Mouse (Mus musculus) G1E (cell line): ENCODE measurements around the gene Slc38a2. TPM values are rescaled to one million over a fixed set of nuclear protein-coding genes. Genes with fewer than 3 reads are reported as not detected.
A peak's percentile ranks its signal among the peaks of the same experiment; 100 is the strongest.

Source experiments
- ATAC-seq: 2 replicates; pipeline ENCODE4 v1.8.0; 2016; ENCODE audit warnings: mild to moderate bottlenecking; ENCODE audit not compliant: insufficient number of reproducible peaks, poor library complexity, low FRiP score, severe bottlenecking; ENCODE audit errors: extremely low read depth
- DNase-seq: peaks from one replicate; pipeline ENCODE4 v3.0.0; 2012; ENCODE audit warnings: low spot score
- H3K27me3 ChIP-seq: 2 replicates; pipeline ENCODE4 v1.6.1; 2012; ENCODE audit warnings: mild to moderate bottlenecking, low read length, inconsistent platforms; ENCODE audit not compliant: insufficient read depth
- H3K36me3 ChIP-seq: replicated peaks from 2 replicates; pipeline ENCODE3; 2012; ENCODE audit warnings: mild to moderate bottlenecking, inconsistent platforms
- H3K4me1 ChIP-seq: 2 replicates; pipeline ENCODE4 v1.6.1; 2012; ENCODE audit warnings: low read depth, low read length, inconsistent platforms, mixed read lengths; ENCODE audit not compliant: insufficient read depth
- H3K4me3 ChIP-seq: 2 replicates; pipeline ENCODE4 v1.5.1; 2012; ENCODE audit warnings: low read depth, mild to moderate bottlenecking, inconsistent platforms, low read length, moderate library complexity, mixed read lengths
- H3K9me3 ChIP-seq: replicated peaks from 2 replicates; pipeline ENCODE4 v1.6.1; 2012; ENCODE audit warnings: inconsistent platforms
- CTCF ChIP-seq: IDR thresholded peaks from 2 replicates; pipeline ENCODE4 v1.5.1; 2012; ENCODE audit warnings: low read depth, low read length, inconsistent platforms, mixed read lengths
- GATA1 ChIP-seq: IDR thresholded peaks from 2 replicates; pipeline ENCODE4 v1.6.1; 2012; ENCODE audit warnings: borderline replicate concordance, low read length, inconsistent platforms, mixed read lengths
- GATA2 ChIP-seq: IDR thresholded peaks from 2 replicates; pipeline ENCODE4 v1.6.1; 2012; ENCODE audit warnings: low read depth, low read length, inconsistent platforms, borderline replicate concordance
- POLR2AphosphoS5 ChIP-seq: IDR thresholded peaks from 2 replicates; pipeline ENCODE4 v1.6.1; 2012; ENCODE audit warnings: low read depth, low read length, inconsistent platforms; ENCODE audit not compliant: insufficient replicate concordance
- TAL1 ChIP-seq: conservative IDR thresholded peaks from 2 replicates; pipeline ENCODE4 v1.6.1; 2012; ENCODE audit warnings: low read depth, low read length, inconsistent platforms, mixed read lengths
- polyA plus RNA-seq: library from polyadenylated mRNA; stranded (reverse); fragments of >175 nt; gene quantifications from 2 replicates; pipeline ENCODE4 v1.2.3, GENCODE M21; 2012
- total RNA-seq, 2 experiments: library from RNA; stranded (forward) in 1 of 2; stranded (reverse) in 1 of 2; fragments of 200-1000 nt in 1 of 2; fragments of >200 nt in 1 of 2; fragmentation: Nextera tagmentation in 1 of 2; gene quantifications; 2 replicates each; pipeline ENCODE4 v1.2.3; 2014 to 2017

The Slc38a2 gene
- total and polyA plus RNA-seq, 3 experiments, result 24.1 to 146 (median 104) TPM

DNA sequence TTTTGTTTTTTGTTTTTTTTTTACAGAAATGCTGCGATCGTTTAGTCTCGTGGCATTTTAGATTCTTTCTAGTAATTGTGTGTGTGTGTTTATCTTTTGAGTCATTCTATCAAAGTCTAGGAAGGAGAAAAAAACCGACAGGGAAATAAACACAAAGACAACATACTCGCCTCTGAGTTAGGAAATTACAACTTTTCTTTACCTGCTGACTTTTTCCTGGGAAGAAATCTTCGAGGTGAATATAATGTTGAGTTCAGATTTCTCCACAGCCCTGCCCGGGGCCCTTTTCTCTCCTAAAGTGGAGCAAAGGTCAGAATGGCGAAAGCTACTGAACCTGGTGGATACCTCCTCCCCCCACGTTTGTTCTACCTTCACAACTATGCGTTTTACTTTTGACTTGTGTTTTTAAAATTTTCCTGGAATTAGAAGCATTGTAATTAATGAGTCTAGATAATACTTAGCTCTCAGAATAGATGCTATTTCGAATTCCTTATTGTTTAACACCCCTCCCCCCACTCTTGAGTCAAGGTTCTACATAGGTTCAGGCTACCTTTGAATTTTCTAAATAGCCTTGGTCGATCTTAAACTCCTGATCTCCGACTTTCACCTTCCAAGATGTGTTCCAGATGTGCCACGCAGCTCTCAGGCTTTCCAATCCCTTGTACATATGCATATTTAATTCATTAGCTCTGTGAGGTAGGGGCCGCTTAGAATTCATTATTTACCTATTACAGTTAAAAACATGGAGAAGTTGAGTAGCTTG is 11.0 kb upstream of the Slc38a2 start:
- no peak for TF ChIP-seq CTCF
- no peak for TF ChIP-seq TAL1
- no peak for TF ChIP-seq POLR2AphosphoS5
- TF ChIP-seq GATA2, result no peak
- no peak for TF ChIP-seq GATA1
- Histone ChIP-seq H3K36me3 (no peaks in the 10 kb centered on the region), H3K4me1 (peaks cover 29% of the 10 kb centered on the region), H3K9me3 (no peaks in the 10 kb centered on the region), H3K4me3 (peak overlapping the region; percentile 80), H3K27me3 (peaks cover 3% of the 10 kb centered on the region; the same call in 1 of the 2 replicates)
- ATAC-seq (no peak), DNase-seq (no peak)

DNA sequence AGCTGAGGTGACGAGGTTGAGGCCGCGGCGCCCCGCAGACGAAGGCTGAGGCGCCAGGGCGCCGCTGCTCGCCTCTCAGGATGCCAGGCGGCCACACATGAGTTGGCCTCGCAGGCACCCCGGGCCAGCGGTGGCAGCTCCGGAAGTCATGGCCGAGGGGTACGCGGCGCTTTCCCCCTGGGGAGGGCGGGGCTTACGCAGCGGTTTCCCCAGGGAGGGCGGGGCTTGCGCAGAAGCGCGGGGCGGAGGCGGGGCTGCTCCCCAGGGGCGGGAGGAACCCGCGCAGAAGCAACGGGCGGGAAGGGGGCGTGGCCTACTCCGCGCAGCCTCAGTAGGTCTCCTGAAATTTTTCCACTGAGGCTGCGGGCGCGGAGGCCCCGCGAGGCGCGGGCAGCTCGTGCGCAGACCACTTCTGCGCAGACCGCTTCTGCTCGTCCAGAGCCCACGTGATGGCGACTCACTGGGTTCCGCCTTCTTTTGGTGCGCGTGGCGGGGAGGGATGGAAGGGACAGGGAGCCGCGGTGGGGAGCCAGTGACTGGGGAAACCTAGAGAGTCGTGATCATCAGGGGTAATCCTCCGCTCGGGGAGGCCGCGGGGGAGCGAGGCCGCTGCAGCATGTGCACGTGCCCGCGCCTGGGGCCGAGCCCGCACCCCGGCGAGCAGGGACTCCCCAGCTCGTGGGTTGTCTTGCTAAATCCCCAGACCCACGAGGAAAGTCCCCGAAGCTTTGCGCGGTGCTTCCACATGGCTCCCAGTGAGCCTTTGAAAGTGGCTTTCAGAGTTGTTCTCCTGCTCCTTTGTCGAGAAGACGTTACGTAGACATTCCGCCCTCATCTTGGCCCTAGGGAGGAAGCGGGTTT is 10.2 kb upstream of the Slc38a2 start:
- Histone ChIP-seq H3K36me3 (no peaks in the 10 kb centered on the region), H3K27me3 (peaks cover 6% of the 10 kb centered on the region; the same call in 1 of the 2 replicates), H3K4me3 (peak overlapping the region; percentile 80), H3K4me1 (peaks cover 31% of the 10 kb centered on the region), H3K9me3 (no peaks in the 10 kb centered on the region)
- DNase-seq (peak; percentile 92), ATAC-seq (peak; percentile 80)
- TF ChIP-seq GATA2 (no peak), POLR2AphosphoS5 (no peak), TAL1 (no peak), GATA1 (no peak)

DNA sequence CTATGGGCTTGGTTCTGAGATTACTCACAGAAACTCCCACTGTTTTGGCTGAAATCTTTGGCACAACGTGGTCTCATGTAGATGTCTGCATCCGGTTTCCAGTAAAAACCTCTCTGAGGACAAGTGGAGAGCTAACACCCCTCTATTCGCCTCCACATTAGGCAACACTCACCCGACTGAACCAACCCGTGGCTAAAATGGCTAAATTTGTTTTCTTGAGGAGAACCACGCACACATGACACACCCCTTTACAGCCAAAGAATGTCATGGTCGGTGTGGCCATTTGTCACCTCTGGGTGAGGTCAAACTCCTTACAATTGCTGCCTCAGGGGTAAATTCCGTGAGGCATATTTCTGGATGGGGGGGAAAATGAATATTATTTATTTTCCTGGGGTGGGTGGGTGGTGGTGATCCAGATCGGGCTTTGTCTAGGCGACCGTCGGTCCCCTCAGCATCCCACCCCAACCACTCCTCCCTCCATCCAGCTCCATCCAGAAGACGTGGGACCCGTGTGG is 9.5 kb upstream of the Slc38a2 start:
- TF ChIP-seq TAL1 (no peak), GATA2 (no peak), POLR2AphosphoS5 (no peak), GATA1 (no peak), CTCF (no peak)
- peak overlapping the region; percentile 80 for H3K4me3 ChIP-seq
- H3K9me3 ChIP-seq, result no peaks in the 10 kb centered on the region
- DNase-seq (no peak), ATAC-seq (no peak)
- H3K4me1 ChIP-seq, result peaks cover 28% of the 10 kb centered on the region
- H3K36me3 ChIP-seq, result no peaks in the 10 kb centered on the region
- peaks cover 6% of the 10 kb centered on the region; the same call in 1 of the 2 replicates for H3K27me3 ChIP-seq

GRCm38 (mm10) chr15:96708428-96708827 is 8.9 kb upstream of the Slc38a2 start:
- DNase-seq, result no peak
- no peak for TF ChIP-seq POLR2AphosphoS5
- TF ChIP-seq TAL1, result no peak
- no peak for TF ChIP-seq GATA2
- no peak for TF ChIP-seq GATA1
- TF ChIP-seq CTCF, result no peak
- peaks cover 28% of the 10 kb centered on the region for H3K4me1 ChIP-seq

DNA sequence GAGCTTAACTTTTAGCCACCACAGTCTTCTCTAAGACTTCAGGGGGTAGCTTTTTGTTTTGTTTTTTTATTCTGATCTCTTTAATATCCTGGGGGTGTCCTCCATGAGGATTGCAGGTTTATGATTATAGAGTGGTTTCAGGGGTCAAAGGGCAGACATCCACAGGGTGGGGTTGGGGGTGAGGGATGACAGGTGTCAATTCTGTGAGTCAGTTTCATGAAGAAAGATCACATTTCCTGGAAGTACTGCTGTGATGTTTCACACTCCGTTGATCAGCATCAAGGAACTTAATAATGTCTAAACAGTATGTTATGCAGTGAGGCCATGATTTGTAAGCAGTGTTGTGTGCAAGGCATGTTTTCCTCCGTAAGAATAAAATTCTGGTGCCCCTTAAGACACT is 8.4 kb upstream of the Slc38a2 start:
- Histone ChIP-seq H3K36me3 (no peaks in the 10 kb centered on the region), H3K4me3 (no peak overlapping the region), H3K9me3 (no peaks in the 10 kb centered on the region), H3K4me1 (peaks cover 28% of the 10 kb centered on the region), H3K27me3 (peaks cover 9% of the 10 kb centered on the region)
- TF ChIP-seq POLR2AphosphoS5 (no peak), GATA1 (no peak), GATA2 (no peak), TAL1 (no peak), CTCF (no peak)
- ATAC-seq, result no peak
- DNase-seq, result no peak

More at GRCm38 (mm10) chr15:96708428-96708827, 8.9 kb upstream of the Slc38a2 start:
- Histone ChIP-seq H3K27me3 (peaks cover 9% of the 10 kb centered on the region), H3K36me3 (no peaks in the 10 kb centered on the region), H3K9me3 (no peaks in the 10 kb centered on the region), H3K4me3 (no peak overlapping the region)
- ATAC-seq, result no peak
